Mouse (Mus musculus) Muller cell, postnatal 12 days (primary cell): ENCODE data around the gene Rbm19.

Experiments used
- DNase-seq: peaks from one replicate; pipeline ENCODE4 v3.0.0-alpha.2; 2015; ENCODE audit errors: inconsistent ontology term

The Rbm19 gene

DNA sequence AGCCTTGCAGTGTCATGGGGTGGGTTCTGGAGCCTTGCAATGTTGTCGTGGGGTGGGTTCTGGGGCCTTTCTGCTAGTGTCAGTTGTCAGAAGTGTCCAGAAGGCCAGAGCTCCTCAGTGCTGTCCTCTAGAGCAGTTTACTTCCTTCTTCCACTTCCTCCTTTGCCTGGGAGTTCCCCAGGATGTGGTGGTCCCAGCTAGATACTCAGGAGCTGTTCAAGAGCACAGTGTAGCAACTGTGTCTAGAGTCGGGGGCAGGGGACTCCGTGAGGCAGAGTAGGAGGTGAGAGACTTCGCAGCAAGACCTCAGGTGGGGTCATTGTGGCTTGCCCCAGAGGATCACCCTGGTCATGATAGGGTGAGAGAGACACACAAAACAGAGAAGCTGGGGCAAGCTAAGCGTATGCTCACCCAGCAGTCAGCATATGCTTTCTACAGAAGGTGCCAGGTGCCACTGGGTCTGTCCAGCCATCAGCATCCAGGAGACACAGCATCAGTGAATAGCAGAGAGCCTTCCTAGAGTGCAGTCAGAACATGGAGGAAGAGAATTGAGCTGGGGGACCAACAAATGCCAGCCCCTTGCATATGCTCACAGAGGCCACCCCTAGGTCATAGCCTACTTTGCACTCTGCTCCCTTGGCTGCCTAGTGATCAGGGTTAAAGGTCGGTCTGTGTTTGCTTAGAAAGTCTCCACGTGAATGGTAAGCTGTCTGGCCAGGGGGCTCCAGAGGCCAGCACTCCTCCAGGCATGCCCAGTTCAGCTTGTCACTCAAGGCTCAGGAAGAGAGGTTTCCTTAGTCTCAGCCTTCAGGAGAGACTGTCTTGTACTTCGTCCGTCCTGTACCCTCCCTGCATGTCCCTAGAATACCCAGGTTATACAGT, 49.0 kb downstream of the Rbm19 start:
- no peak for DNase-seq

DNA sequence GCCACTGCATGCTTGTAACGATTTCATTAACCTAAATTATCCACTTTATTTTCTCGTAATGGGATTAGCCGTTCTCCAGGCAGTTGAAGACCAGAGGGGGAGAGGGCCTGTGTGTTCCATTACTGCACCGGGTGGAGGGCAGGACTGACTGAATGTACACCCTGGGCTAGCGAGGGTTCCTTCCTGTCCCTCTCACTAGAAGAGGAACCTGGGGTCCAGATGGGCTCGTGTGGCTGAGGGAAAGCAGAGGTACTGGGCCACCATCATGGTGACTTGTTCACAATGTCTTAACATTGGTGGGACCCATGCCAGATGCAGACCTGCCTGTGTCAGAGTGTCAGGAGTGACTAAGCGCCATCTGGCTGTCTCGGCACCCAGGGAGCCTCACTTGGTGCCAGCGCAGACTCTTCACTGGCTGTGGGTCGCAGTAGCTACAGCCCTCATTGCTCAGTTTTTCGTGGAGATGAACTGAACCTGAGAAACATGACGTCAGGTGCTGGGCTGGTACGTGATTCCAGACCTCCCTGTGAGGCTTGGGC, 51.6 kb downstream of the Rbm19 start:
- DNase-seq, result no peak

- no peak for DNase-seq
Observed at GRCm38 (mm10) chr5:120171865-120172728, 55.8 kb downstream of the Rbm19 start.

DNA sequence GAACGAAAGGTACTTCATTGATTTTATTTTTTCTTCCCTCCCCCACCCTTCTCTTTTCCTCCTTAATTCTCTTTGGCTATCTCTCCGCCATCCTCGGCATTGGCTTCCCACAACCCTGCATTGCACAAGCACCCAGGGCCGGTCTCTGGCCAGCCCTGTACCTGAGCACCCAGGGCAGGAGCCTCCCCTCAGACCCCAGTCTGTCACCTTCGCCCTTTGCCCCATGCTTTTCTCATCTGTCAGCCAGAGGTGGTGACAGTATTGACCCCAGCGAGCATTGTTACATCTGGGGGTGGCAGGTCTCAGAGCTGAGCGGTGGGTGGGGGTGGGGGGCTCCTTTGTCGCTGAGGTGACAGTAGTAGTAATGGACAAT, 56.5 kb downstream of the Rbm19 start:
- no peak for DNase-seq

DNA sequence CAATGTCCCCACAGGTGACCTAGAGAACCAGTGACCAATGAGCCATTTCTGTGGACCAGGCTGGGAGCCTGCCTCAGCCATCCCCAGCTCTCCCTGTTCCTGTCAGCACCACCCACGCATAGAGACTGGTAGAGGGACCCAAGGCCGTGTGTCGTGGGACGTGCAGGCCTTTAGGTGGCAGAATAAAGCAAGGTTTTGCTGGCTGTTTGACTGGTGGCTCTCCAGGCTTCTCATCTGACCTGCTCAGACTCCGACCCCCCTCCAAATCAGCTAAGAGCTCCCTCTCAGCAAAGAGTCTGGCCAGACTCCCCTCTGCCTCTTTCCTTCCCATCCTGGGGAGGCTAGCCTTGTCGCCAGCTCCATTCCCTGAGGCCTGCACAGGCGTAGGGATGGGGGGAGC, 58.1 kb downstream of the Rbm19 start:
- peak; percentile 32 for DNase-seq

GRCm38 (mm10) chr5:120175217-120175616, 59.0 kb downstream of the Rbm19 start:
- DNase-seq, result no peak

- no peak for DNase-seq
Observed at GRCm38 (mm10) chr5:120176246-120177065, 60.2 kb downstream of the Rbm19 start.

GRCm38 (mm10) chr5:120177066-120177340, 60.7 kb downstream of the Rbm19 start:
- DNase-seq, result no peak

DNA sequence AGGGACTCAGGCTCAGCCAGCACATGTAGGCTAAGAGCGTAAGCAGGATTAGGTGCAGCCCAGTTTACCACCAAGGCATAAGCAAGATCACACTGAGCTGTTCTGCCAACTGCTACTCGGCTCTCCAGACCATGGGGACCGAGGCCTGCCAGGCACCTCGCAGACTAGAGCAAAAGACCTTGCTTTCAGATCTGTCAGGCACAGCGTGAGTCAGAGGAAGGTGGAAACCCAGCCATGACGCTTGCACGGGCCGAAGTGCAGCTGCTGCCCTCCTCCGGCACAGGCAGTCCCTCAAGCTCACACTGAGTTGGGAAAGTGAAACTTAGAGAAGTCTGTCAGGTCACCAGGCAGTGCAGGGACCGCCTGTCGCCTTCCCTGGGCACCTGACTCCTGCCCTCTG, 63.8 kb downstream of the Rbm19 start:
- DNase-seq, result no peak

DNA sequence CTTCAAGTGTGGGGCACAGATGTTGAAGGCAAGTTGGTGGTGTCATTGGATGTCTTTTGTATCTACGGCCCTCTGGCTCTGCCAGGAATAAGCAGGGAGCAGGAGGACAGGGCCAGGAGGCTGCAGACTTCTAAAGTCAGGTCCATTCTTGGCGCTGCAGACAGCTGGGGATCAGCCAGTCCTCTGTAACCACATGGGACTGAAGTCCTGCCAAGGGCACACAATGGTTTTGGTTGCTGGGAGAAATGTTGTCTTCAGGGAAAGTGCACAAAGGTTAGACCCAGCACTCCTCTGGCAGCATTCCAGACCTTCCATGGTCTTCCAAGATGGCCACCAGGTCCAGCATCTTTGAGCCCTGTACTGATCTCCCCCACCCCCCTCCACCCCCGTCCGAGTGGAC, 65.1 kb downstream of the Rbm19 start:
- peak; percentile 54 for DNase-seq

GRCm38 (mm10) chr5:120183321-120183720, 67.1 kb downstream of the Rbm19 start:
- DNase-seq, result no peak

- DNase-seq, result no peak
Observed at GRCm38 (mm10) chr5:120183790-120184189, 67.5 kb downstream of the Rbm19 start.

GRCm38 (mm10) chr5:120185949-120186348, 69.7 kb downstream of the Rbm19 start:
- DNase-seq, result no peak

- no peak for DNase-seq
Observed at GRCm38 (mm10) chr5:120188541-120188940, 72.3 kb downstream of the Rbm19 start.

GRCm38 (mm10) chr5:120190001-120190582, 73.8 kb downstream of the Rbm19 start:
- DNase-seq, result no peak

DNA sequence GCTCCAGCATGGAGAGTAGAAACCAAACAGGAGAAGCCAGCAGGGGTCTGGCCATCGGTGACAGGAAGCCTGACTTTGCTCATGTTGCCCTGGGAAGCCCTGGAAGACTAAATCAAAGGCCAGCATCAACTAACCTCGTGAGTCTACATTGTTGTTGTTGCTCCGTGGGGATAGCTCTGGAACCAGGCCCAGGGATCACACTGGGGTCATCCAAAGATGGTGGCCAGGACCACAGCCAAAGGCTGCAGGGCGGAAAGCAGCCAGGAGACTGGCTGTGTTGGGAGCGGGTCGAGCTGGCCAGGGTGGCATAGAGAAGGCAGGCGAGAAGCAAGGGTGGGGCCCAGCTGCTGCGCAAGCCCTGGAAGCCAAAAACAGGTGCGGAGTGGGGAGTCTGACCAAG, 75.4 kb downstream of the Rbm19 start:
- no peak for DNase-seq

DNA sequence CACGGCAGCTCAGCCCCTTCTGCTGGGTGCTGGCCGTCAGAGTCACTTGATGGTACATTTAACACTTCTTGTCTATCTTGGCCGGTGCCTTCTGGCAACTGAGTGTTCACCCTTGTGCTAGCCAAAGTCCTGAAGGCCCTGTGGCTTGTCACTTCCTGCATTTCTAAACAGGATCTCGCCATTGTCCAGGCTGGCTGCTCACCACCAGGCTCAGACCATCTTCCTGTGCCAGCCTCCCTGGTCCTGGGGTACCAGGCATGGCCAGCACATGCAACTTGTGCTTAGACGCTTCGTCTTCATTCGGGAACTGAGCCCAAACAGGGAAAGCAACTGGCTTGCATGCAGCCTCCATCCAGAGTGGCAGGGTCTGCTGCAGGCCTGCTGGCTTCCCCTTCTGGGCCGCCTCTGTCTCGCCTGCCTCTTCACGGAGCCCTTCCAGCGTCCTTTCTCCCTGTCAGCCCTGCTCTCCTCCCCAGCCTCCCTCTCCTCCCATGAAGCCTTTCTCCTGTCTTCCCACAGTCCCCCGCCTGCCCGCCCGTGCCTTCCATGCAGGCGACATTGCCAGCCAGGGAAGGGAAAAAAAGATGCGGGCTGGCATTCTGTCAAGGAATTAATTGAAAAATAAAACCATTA, 78.2 kb downstream of the Rbm19 start:
- DNase-seq, result peak; percentile 58

- DNase-seq, result no peak
Observed at GRCm38 (mm10) chr5:120194948-120195347, 78.7 kb downstream of the Rbm19 start.

DNA sequence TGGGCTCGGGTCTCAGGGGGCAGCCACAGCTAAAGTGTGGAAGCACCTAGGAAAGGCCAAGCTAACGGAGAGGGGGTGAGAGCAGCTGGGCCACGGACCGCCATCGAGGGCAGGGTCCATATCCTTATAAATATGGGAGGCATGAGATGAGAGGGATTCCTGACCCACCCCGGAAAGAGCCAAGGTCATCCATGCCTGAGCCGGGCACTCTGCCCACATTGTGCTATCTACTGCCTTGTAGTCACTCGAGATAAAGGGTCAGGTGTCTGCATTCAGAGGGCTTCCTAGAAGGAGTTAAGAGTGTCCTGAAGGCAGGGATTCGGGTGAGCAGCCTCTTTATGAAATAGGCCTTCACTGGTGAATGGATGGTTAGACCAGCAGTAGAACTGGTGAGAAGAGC, 80.6 kb downstream of the Rbm19 start:
- no peak for DNase-seq

DNA sequence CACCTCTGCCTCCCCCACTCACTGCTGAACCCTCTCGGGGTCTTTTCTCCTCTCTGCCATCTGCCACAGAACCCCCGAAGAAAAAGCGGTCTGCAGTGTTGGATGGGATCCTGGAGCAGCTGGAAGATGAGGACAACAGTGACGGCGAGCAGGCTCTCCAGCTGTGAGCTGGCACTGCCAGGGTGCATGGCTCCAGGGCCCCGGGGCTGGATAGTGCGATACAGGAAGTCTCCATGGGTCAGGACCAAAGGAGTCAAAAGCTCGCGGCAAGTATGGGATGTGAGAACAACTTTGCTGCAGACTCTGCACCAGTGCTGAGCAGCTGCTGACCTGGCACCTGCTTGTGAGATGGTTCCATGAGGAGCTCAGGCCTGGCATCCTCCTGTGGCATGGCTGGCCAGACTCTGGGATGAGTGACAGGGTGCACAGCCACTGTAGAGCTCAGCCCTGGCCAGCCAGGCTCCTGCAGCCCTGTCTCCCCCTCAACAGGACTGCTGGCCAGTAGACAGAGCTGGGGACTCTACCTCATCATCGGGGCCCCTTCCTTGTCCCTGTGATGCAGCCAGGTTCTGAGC, 81.6 kb downstream of the Rbm19 start:
- no peak for DNase-seq

GRCm38 (mm10) chr5:120199865-120200264, 83.6 kb downstream of the Rbm19 start:
- no peak for DNase-seq
